Mouse (Mus musculus): ENCODE measurements around the gene Wdr46.
"Not testable (repeated sequence)": the region's sequence is repeated elsewhere in the genome, so short reads cannot be mapped to it uniquely, and the experiment has no call there.

The Wdr46 gene

DNA sequence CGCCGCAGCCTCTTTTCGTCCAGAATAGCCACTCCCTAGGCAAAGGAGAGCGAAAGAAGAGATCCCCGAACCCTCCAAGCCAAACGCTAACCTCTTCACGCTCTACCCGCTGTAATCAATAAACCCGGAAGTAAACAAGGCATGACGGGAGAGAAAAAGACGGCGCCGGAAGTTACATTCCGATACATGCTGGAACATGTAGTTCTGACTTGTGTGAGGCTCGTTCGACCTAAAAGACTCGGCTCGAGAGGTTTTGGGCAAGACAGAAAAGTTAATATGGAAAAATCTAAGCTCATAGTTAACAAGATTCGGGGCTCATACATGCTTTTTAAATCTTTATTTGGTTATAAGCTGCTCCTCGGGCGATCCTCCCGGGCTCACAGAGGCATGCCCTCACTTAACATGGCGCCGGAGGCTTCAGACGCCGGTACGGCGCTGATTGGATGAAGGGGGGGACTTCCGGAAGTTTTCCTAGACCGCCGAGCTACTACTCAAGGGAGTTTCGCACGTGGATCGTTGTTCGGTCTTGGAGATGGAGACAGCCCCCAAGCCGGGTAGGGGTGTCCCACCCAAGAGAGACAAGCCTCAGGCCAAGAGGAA lies at the start of gene Wdr46, which contains the start of gene Pfdn6:
Gene Wdr46 (plus strand): TSS at position 455 of the 600 bp plus-strand sequence.
Gene Pfdn6 (minus strand): TSS at position 138 of the 600 bp plus-strand sequence.
- DNase-seq (ENCODE audit: low read depth, low spot score): peak; percentile 90

DNA sequence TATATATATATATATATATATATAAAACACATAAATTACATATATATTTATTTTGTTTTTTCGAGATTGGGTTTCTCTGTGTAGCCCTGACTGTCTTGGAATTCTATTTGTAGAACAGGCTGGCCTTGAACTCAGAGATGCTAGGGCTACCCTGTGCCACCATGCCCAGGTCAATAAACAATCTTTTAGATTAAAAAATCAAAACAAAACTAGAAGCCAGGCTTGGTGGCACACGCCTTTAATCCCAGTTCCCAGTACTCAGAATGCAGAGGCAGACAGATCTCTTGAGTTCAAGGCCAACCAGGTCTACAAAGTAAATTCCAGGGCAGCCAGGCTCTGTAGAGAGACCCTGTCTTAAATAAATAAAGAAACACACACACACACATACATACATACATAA lies 49.1 kb upstream of the Wdr46 start:
- DNase-seq (ENCODE audit: low read depth, low spot score): no peak

DNA sequence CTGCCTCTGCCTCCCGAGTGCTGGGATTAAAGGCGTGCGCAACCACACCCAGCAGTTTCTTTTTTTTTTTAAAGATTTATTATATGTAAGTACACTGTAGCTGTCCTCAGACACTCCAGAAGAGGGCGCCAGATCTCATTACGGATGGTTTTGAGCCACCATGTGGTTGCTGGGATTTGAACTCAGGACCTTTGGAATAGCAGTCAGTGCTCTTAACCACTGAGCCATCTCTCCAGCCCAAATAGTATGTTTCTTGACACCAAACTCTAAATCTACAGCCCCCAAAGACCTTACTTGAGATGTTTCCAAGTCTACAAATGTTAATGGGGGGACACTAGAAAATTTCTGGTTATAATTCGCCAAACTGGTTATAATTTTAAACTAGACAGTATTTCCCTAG lies 48.6 kb upstream of the Wdr46 start:
- not testable (repeated sequence) for DNase-seq (ENCODE audit: low read depth, low spot score)

DNA sequence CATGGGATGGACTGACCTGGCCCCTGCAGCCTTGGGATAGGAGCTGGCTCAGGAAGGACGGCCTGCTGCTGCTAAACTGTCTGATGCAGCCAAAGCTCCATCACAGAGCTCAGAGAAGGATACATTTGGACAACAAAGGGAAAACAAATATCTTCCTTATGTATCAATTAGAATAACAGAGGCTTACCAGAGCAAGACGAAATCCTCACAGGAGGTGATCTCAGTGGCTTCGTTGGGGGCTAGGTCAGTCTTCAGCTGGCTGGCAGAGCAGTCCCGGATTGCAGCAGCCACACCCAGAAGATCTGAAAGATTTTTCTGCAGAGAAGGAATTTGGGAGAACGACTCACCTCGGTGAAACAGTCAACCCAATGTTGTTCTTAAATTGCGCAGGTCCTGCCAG lies 48.0 kb upstream of the Wdr46 start:
- no peak for DNase-seq (ENCODE audit: low read depth, low spot score)

DNA sequence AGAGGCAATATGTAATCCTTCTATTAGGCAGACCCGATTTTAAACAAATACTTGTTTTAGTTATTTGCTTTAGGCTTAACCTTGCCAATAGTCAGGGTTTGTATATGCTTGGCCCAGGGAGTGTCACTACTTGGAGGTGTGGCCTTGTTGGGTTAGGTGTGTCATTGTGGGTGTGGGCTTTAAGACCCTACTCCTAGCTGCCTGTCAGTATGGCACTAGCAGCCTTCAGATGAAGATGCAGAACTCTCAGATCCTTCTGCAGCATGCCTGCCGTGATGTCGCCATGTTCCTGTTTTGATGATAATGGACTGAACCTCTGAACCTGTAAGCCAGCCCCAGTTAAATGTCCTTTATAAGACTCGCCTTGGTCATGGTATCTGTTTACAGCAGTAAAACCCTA lies 47.4 kb upstream of the Wdr46 start:
- DNase-seq (ENCODE audit: low read depth, low spot score): not testable (repeated sequence)

DNA sequence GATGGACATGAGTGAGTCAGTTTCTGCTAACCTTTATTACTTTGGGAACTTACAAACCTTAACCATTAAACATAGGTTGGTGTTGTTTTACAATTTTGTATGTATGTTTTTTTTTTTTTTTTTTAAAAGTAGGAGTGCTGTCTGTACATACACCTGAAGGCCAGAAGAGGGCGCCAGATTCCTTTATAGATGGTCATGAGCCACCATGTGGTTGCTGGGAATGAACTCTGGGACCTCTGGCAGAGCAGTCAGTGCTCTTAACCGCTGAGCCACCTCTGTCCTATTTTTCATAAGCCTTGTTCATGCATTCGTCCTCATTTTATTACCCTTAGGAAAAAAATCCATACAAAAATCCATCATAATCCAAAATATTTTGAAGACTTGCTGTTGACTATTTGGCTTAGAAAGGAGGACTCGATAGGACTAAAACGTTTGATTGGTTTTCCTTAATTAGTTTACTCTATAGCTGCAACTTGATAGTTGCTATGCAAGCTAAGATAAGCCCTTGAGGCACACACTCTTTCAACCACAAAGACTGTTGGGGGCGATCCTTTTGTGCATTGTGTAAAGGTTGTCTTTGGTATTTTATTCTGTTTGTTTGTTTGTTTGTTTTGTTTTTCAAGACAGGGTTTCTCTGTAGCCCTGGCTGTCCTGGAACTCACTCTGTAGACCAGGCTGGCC lies 43.2 kb upstream of the Wdr46 start:
- peak; percentile 70 for DNase-seq (ENCODE audit: low read depth, low spot score)

DNA sequence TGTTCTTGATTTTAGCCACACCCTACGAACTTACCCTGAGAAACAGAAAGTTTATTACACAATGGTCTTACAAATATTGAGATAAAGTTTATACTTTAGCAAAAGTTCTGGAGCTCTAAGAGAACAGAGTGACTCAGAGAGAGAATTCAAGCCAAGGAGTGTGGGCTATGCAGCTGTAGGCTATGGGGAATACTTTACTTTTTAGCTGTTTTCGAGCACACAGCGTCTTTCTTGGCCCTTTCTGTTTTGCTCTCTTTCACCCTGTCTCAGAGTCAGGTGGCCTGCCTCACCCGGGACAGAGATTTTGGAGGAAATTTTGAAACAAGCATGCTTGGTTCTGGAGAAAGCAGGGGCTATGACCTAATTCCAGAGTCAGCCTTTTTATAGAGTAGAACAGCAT lies 42.3 kb upstream of the Wdr46 start:
- DNase-seq (ENCODE audit: low read depth, low spot score): not testable (repeated sequence)

DNA sequence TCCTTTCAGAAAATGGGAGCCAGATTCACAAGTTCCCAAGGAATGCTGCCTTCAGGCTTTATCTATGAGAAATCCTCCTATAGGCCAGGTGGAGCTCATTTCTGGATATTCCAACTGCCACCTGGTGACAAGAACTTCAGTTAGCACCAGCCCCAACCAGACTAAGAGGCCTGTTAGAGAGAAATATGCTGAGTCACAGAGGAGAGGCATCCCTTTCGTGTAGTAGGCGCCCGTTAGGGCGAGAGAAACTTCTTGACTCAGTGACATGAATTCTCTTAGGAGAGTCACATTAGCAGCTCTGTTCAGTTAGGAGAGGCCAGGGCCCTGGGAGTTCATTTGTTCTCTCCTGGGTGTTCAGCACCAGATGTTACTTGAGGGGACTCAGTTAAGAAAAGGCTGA lies 40.8 kb upstream of the Wdr46 start:
- no peak for DNase-seq (ENCODE audit: low read depth, low spot score)

DNA sequence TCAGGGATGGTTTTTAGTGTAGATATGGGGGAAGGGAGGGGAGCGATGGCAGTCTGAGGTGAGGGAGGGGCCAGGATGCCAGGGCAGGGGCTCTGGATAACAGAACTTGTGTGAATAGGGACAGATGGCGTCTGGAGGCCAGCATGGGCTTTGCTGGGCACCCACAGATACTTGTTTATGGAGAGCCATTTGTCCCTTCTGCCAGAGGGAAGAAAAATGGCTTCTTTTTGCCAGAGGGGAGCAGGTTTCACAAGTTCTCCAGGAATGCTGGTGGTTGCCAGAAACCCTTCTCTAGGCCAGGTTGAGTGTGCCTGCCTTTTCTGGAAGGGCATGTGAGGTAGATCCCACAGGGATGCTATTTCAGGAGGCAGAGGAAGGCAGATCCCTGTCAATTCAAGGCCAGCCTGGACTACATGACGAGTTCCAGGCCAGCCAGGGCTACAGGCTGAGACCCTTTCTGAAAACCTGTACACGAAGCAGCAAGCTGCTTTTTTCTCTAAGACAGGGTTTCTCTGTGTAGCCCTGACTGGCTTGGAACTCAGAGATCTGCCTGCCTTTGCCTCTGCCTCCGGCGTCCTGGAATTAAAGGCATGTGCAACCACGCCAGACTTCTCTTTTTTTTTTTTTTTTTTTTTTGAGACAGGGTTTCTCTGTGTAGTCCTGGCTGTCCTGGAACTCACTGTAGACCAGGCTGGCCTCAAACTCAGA lies 40.0 kb upstream of the Wdr46 start:
- no peak for DNase-seq (ENCODE audit: low read depth, low spot score)

DNA sequence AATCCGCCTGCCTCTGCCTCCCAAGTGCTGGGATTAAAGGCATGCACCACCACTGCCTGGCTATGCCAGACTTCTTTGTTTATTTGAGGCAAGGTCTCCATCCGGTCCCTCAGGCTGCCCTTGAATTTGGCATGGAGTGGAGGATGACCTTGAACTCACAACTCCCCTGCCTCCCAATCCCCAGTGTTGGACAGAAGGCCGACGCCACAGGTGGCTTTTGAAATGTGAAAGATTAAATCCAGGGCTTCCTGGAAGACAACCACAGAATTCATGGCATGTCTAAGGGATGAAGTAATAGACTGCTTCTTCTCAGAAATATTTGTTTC lies 39.5 kb upstream of the Wdr46 start:
- no peak for DNase-seq (ENCODE audit: low read depth, low spot score)

DNA sequence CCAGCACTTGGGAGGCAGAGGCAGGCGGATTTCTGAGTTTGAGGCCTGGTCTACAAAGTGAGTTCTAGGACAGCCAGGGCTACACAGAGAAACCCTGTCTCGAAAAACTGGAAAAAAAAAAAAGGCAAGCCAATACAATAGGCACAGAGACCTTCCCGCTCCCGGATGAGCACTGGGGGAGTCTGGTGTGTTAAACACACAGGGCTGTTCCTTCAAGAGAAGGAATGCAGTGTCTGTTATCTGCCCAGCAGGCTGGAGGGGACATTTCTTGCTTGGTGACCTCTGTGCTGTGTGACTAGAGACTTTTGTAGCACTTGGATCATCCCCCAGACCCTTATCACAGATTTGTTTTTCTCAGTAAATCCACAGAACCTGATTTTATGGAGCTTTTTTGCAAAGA lies 38.8 kb upstream of the Wdr46 start:
- DNase-seq (ENCODE audit: low read depth, low spot score): no peak

DNA sequence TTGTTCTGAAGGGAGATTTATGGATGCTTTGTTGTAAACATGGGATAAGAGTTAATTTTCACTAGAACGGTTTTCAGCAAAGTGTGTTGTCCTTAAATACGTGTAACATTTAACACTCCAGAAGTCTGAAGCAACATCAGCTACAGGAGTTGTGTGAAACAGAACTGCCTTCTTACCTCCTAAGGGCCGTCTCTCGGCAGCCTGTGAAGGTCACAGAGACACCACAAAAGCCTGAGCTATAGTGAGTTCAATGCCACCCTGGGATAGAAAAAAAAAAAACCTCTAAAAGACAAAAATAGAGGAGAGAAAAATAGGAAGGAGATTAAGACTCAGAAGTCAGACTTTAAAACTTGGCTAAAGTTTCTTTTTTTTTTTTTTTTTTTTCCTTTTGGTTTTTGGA lies 38.4 kb upstream of the Wdr46 start:
- DNase-seq (ENCODE audit: low read depth, low spot score): no peak

DNA sequence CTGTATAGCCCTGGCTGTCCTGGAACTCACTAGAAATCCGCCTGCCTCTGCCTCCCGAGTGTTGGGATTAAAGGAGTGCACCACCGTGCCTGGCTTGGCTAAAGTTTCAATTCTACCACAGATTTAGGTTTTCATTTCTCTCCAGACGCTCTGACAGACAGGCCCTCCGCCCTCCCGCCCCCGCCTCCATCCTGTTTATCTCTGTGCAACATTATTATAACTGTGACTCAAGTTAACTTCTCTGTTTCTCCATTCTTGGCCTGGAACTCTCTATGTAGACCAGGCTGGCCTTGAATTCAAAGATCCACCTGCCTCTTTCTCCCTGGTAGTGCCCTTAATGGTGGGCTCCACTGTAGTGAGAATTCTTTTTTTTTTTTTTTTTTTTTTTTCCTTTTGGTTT lies 38.0 kb upstream of the Wdr46 start:
- DNase-seq (ENCODE audit: low read depth, low spot score): no peak

DNA sequence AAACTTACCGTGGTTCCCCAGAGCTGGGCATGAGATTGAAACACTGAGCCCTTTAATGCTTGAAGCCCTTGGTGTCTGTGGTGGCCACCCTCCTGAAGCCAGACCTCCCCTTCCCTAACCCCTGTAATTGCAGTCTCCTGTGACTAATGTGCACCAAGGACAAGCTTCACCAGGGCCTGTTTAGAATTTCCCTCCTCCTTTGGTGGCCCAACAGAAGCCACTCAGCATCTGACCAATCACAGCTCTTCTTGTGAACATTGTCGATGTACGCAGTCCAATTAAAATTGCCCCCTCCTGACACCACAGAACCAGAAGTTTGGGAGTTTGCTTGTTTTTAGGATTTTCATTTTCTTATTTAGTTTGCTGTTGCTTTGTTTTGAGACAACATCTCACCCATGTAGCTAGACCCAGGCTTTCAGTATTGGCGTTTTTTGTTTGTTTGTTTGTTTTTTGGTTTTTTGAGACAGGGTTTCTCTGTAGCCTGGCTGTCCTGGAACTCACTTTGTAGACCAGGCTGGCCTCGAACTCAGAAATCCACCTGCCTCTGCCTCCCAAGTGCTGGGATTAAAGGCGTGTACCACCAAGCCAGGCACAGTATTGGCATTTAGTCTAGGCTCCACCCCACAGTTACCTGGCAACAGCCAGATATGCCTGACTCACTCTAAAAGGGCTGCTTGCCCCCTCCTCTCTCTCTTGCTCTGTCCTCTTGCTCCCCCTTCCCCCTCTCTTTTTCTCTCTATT lies 36.4 kb upstream of the Wdr46 start:
- DNase-seq (ENCODE audit: low read depth, low spot score): not testable (repeated sequence)

DNA sequence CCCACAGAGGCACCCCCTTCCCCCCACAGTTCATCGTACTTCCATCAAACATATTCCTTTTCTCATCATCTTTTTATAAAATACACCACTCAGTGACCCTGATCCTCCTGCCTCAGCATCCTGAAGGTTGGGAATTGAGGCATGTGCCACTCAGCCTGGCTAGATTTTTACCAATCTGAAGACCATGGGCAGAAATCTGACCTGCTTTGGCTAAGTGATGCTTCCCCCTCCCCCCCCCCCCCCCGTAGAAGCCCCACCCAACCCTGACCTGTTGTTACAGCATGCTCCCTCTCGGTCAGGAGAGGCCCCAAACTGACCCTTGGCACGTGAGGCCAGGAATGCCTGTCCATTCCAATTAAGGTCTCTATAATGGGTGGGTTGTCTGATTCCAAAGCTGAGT lies 35.6 kb upstream of the Wdr46 start, which contains the start of gene Platr17:
Gene Platr17 (plus strand): TSS at position 301 of the 400 bp plus-strand sequence.
- DNase-seq (ENCODE audit: low read depth, low spot score): not testable (repeated sequence)

DNA sequence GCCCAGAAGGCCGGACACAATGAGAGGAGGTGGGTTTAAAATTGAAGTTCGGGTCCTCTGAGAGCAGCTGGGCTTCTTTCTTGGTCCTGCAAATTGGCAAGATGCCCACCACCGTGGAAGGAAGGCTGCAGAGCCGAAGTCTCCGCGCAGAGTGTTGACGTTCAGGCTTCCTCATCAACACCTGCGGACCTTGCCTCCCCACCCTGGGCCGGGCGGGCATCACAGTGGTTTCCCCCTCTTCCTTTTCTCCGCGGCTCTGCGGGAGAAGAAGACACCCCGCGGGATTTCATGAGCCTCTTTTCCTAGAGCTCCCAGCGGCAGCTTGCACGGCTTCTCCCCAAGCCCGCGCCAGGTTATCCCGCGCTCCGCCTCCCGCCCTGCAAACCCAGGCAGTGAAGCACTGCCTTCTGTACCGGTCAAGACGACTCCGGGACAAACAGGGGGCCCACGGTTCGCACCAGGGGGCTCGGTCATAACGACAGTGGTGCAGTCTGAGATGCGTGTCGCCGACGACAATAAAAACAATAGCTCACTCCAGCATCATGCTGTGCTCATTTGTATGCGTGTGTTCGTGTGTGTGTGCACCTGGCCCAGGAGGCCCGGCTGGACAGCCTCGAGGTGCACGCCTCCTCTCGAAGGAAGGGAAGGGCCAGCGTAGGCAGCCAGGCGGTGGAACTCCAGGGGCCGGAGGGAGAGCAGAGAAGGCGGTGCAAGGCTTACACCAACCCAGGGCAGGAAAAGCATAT lies 32.0 kb upstream of the Wdr46 start:
- DNase-seq (ENCODE audit: low read depth, low spot score): no peak

DNA sequence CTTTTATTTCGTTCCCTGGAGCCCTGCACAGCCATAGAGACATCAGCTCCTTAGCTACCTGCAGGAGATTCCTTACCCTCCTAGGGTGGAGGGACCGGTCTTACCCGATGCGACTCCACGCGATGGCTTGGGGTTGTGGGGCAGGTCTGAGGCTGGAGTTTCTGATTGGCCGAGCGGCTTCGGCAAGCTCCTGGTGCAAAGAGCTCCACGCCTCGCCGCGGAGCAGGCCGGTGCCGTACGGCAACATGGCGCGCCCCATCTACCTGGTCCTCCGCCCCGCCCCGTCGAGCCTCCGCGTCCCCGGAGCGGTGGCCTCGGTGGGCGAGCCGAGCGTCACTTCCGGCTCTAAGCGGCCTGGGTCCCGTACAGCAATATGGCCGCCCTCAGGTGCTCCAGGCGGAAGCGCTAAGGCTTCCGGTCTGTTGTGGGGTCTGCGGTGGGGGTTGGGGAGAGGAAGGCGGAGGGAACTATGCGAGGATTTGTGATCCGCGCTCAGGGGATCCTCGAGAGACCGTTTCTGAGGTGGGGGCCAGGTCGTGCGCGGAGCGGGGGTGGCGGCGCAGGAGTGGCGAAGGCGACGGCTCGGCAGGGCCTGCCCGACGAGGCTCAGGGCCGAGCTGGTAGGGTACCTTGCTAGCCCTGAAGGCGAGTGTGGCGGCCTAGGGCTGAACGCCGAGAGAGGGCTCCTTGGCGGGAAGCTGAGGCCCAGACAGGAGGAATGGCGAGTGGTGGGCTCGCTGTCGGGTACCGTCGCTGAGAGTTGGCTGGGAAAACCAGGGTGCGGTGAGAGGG lies 31.2 kb upstream of the Wdr46 start, which contains the start of gene Daxx:
Gene Daxx (plus strand): TSS at position 338 of the 792 bp plus-strand sequence.
- DNase-seq (ENCODE audit: low read depth, low spot score): peak; percentile 97

DNA sequence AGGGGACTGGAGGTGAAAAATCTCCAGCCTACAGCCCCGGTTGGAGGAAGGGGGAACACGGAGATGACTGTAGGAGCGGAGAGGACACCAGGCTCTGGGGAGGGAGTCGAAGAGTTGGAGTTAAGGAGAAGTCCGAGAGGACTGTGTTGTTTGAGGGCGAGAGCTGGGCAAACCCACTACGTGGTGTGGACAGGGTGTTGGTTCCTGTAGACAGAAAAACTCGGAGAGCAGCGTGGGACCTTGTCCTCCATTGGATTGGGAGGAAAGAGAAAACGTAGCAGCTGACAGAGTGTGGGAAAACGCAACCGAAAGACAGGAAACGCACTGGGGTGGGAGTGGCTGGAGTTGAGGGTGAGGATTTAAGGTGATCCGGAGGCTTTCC lies 30.6 kb upstream of the Wdr46 start:
- DNase-seq (ENCODE audit: low read depth, low spot score): no peak

DNA sequence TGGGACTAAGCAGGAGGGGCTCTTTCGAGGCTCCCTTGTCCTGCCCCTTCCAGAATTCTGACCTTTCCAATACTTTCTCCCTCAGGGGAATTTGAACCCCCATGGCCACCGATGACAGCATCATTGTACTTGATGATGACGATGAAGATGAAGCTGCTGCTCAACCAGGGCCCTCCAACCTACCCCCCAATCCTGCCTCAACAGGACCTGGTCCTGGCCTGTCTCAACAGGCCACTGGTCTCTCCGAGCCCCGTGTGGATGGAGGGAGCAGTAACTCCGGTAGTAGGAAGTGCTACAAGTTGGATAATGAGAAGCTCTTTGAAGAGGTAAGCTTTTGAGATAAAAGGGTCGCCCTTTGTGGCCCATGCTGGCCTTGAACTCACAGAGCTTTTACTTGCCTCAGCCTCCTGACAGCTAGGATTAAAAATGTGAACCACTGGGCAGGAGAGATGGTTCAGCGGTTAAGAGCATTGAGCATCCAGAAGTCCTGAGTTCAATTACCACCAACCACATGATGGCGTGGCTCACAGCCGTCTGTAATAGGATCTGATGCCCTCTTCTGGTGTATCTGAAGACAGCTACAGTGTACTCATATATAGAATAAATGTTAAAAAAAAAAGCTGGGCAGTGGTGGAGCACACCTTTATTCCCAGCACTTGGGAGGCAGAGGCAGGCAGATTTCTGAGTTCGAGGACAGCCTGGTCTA lies 30.0 kb upstream of the Wdr46 start:
- no peak for DNase-seq (ENCODE audit: low read depth, low spot score)
